Mouse (Mus musculus) liver, adult 2 months (tissue): Measurements from ENCODE around the gene Gatb. TPM values are rescaled to one million over a fixed set of nuclear protein-coding genes. Genes with fewer than 3 reads are reported as not detected.

Experiments
- DNase-seq: peaks from one replicate; pipeline ENCODE4 v3.0.0-alpha.2; 2011; ENCODE audit warnings: low read depth, low spot score; ENCODE audit errors: extremely low read depth
- H3K27ac ChIP-seq: fragments of 200-500 bp; replicated peaks from 2 replicates; pipeline ENCODE4 v1.5.1; 2012; ENCODE audit warnings: low read depth, mild to moderate bottlenecking, control low read depth, inconsistent platforms, low read length; ENCODE audit not compliant: insufficient read depth
- H3K27me3 ChIP-seq: fragments of 200-500 bp; 2 replicates; pipeline ENCODE4 v1.6.1; 2012; ENCODE audit warnings: mild to moderate bottlenecking, moderate library complexity, low read length, inconsistent platforms; ENCODE audit not compliant: control insufficient read depth, insufficient read depth
- H3K36me3 ChIP-seq: fragments of 200-500 bp; 2 replicates; pipeline ENCODE4 v1.6.1; 2012; ENCODE audit warnings: low read length, inconsistent platforms; ENCODE audit not compliant: control insufficient read depth, insufficient read depth
- H3K4me1 ChIP-seq: fragments of 200-500 bp; 2 replicates; pipeline ENCODE4 v1.6.1; 2011; ENCODE audit warnings: low read length; ENCODE audit not compliant: control insufficient read depth, insufficient read depth
- H3K4me3 ChIP-seq: fragments of 200-500 bp; 2 replicates; pipeline ENCODE4 v1.5.1; 2011; ENCODE audit warnings: low read depth, mild to moderate bottlenecking, control low read depth, low read length, moderate library complexity; ENCODE audit not compliant: insufficient read depth
- H3K79me2 ChIP-seq: fragments of 200-500 bp; 2 replicates; pipeline ENCODE4 v1.6.1; 2012; ENCODE audit warnings: inconsistent platforms, mild to moderate bottlenecking, low read length, moderate library complexity; ENCODE audit not compliant: control insufficient read depth, insufficient read depth
- H3K9ac ChIP-seq: fragments of 200-500 bp; 2 replicates; pipeline ENCODE4 v1.6.1; 2012; ENCODE audit warnings: low read depth, mild to moderate bottlenecking, control low read depth, inconsistent platforms, low read length
- CTCF ChIP-seq: fragments of 200-500 bp; IDR thresholded peaks from 2 replicates; pipeline ENCODE4 v1.5.1; 2011; ENCODE audit warnings: low read depth, low read length, control low read depth
- POLR2A ChIP-seq: fragments of 200-500 bp; IDR thresholded peaks from 2 replicates; pipeline ENCODE4 v1.6.1; 2011; ENCODE audit warnings: low read length, control low read depth; ENCODE audit not compliant: insufficient read depth; ENCODE audit errors: extremely low read depth
- WGBS: fragments of 180-500 bp; shearing (Covaris S2); methylation state at CpG from one replicate; pipeline ENCODE4 v1.1.7; 2018; 5-methylcytosine and 5-hydroxymethylcytosine counted together
- polyA plus RNA-seq: library from polyadenylated mRNA; depleted of rRNA; stranded (reverse); fragments of >200 nt; gene quantifications from 2 replicates; pipeline ENCODE4 v1.2.3, GENCODE M21; 2012; rRNA removed
- total RNA-seq: library from RNA; depleted of rRNA; stranded (reverse); fragments of >200 nt; gene quantifications from 2 replicates; pipeline ENCODE4 v1.2.3, GENCODE M21; 2014; rRNA removed

Gene Gatb
- total RNA-seq (33.2 and 39.5 TPM in 2 replicates), polyA plus RNA-seq (15.3 and 17.1 TPM in 2 replicates)

DNA sequence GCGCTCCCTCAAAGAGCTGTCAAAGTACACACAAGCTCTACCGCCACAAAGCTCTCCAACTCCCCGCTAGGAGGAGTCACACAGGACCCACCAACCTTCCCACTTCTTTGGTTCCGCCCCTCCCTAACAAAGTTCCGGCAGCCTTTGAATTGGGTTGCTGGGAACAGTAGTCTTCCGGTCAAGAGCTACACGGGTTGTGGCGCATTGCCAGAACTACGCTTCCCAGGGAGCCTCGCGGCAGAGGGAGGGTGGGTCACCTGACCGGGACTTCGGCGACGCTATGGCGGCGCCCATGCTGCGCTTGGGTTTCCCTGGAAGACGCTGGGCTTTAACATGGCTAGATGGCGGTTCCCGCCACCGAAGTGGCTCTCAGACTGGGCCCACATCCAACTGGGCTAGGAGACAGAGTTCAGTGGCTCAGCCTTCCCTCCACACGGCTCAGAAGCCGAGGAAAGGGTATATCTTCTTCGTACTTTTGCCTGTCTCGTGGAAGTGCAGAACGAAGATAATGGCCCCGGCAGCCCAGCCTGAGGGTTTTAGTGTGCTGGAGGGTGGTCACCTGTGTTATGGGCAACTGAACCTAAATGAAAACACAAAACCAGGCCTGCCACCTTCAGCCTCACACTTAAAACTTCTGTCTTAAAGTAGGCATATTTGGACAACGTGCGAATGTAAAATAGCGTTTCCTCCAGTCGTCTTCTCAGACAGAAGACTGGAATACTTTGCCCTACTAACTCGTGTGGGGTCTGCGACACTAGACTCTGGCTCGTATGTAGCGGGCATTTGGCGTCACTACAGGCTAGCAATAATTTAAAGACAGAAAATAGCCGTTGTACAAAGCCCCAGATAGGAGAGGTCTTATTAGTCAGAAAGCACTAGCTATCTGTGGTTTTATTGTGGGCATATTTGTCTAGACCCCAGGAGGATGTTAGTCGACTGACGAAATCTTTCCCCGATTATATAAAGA lies at the start of gene Gatb:
Gene Gatb (plus strand): TSS at position 256 of the 967 bp plus-strand sequence.
- Histone ChIP-seq H3K79me2 (no peaks in the 10 kb centered on the region), H3K4me1 (0 out of 2 replicates have a peak, but pooled peaks cover 1% of the 10 kb centered on the region), H3K4me3 (peak within 1 kb of the TSS; percentile 75), H3K36me3 (peaks cover 5% of the 10 kb centered on the region; the same call in 1 of the 2 replicates), H3K27me3 (no peaks in the 10 kb centered on the region), H3K9ac (peak within 1 kb of the TSS; percentile 80), H3K27ac (peak within 1 kb of the TSS; percentile 61)
- peak; percentile 99 for DNase-seq
- peak; percentile 47; the same call in 1 of the 2 replicates for TF ChIP-seq POLR2A
- TF ChIP-seq CTCF, result peak; percentile 68
- 1% methylated on average over 41 of the region's 41 CpGs for WGBS

DNA sequence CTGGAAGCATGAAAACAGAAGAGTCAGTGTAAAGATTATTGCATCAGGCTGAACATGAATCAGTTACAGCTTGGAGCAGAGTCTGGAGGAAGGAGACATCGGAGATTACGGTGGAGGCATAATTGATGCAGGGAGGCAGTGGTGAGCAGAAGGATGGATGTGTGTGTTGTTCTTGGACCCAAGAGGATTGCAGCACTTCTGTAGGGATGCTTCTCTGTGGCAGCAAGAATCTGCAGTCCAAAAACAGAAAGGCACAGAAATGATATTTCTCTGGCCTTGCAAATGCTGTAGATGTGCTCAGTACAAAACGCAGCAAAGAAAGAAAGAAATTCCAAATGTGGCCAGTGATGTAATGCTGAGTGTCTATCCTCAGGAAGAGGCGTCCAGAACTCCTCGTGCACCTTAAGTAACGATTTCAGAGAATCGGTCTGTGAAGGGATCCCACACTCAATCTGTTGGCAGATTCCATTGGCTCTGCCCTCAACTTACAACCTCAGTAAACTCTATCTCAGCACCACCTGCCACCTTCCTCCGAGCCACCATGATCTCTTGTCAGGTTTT lies 43.2 kb upstream of the Gatb start:
- H3K27me3 ChIP-seq, result no peaks in the 10 kb centered on the region
- H3K4me3 ChIP-seq, result no peak overlapping the region
- no peak for DNase-seq
- no peak overlapping the region for H3K27ac ChIP-seq
- H3K9ac ChIP-seq, result no peak overlapping the region
- H3K36me3 ChIP-seq, result no peaks in the 10 kb centered on the region
- TF ChIP-seq POLR2A (no peak), CTCF (no peak)
- no peaks in the 10 kb centered on the region for H3K4me1 ChIP-seq
- 90% methylated on average over 8 of the region's 8 CpGs for WGBS
- no peaks in the 10 kb centered on the region for H3K79me2 ChIP-seq

DNA sequence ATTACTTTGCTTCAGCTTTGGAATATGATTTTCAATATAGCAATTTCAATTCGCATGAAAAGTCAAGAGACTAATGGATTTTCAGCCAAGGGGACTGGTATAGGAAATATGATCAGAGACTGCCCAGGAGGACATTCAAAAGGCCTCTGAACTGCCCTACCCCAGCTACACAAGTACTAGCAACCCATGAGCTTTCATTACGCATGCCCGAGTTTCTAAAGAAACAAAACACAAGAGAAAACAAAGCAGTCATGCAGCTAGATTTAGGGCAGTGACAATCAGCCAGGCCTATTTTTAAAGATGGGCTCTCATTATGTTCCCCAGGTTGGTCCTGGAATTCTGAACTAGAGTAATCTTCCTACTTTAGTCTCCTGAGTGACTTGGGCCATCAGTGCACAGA lies 41.5 kb upstream of the Gatb start:
- 87% methylated on average over 3 of the region's 3 CpGs for WGBS
- no peaks in the 10 kb centered on the region for H3K36me3 ChIP-seq
- no peaks in the 10 kb centered on the region for H3K79me2 ChIP-seq
- no peaks in the 10 kb centered on the region for H3K4me1 ChIP-seq
- H3K27ac ChIP-seq, result no peak overlapping the region
- DNase-seq, result no peak
- no peaks in the 10 kb centered on the region for H3K27me3 ChIP-seq
- TF ChIP-seq CTCF, result no peak
- H3K4me3 ChIP-seq, result no peak overlapping the region
- no peak overlapping the region for H3K9ac ChIP-seq

DNA sequence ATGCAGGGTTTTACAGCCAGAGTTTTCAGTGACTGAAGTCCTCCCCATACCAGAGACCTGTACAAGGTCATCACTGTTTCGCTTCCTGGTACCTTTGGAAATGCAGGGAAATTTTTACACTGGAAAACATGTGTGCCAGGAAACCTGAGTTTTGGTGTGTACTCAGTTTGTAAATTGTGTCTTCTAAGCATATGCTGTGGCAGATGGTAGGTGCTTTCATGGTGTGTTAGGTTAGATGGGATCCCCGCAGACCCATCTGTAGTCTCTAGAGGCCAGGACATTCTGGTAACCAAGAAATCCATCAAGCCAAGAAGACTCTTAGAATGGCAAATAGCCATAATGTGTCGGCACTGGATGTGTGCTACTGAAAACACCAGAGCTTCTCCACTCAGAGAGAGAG lies 38.9 kb upstream of the Gatb start:
- TF ChIP-seq POLR2A (no peak), CTCF (no peak)
- no peak for DNase-seq
- Histone ChIP-seq H3K27me3 (no peaks in the 10 kb centered on the region), H3K9ac (no peak overlapping the region), H3K4me3 (no peak overlapping the region), H3K27ac (no peak overlapping the region), H3K4me1 (no peaks in the 10 kb centered on the region), H3K79me2 (no peaks in the 10 kb centered on the region), H3K36me3 (no peaks in the 10 kb centered on the region)
- 84% methylated on average over 3 of the region's 3 CpGs for WGBS

DNA sequence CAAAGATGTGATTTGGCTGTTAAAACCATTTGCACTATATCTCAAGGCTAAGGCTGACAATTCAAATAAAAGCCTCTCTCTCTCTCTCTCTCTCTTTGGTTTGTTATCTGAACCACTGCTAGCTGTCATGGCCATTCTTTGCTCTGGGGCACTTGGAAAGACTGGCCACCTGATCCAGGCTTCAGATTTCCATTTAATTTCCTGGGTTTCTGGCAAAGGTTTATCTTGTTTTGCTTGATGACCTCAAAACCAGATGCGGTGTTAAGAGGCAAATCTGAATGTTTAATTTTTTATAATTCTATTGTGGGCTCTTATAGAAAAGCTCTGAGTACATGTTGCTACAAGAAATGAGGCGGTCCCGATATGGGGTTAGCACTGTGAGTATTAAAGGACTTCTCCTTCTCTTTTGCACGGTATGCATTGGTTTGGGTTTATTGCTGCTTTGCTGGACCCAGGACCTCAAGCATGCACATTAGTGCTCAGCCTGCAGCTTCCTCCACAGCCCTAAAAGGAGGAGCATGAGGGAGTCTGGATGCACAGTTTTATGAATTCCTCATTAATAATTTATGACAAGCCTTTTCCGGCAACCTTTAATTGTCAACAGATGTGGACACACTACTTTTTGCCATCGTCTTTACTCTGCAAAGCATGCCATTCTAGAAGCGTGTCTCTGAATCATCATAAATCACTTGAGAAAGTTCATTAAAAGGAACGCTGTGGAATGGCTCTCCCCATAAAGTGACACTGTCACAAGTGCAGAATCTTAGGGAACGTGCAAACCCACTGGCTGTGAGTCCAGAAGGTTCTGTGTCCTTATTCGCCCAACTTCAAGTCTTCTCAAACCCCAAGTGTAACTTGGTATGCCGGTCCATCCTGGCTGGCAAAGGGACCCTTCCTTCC lies 38.0 kb upstream of the Gatb start:
- Histone ChIP-seq H3K9ac (no peak overlapping the region), H3K4me1 (no peaks in the 10 kb centered on the region), H3K36me3 (no peaks in the 10 kb centered on the region), H3K27ac (no peak overlapping the region), H3K27me3 (no peaks in the 10 kb centered on the region), H3K79me2 (no peaks in the 10 kb centered on the region), H3K4me3 (no peak overlapping the region)
- WGBS, result 80% methylated on average over 11 of the region's 11 CpGs
- no peak for DNase-seq
- no peak for TF ChIP-seq POLR2A
- no peak for TF ChIP-seq CTCF
